Mouse (Mus musculus): ENCODE data around the gene Nhlrc4. TPM values are rescaled to one million over a fixed set of nuclear protein-coding genes. Genes with fewer than 3 reads are reported as not detected.

The Nhlrc4 gene
- polyA plus RNA-seq, 1 experiment from 2014 or later: not detected

- ATAC-seq (ENCODE audit: insufficient number of reproducible peaks, insufficient read depth, low FRiP score, low read depth): no peak
- no peak overlapping the region for H3K4me2 ChIP-seq (ENCODE audit: low read length)
- peak overlapping the region in 1 of 2 experiments; percentile 34; a peak in 1 of 4 replicates for H3K27ac ChIP-seq (replicated peaks in 1 of 2; ENCODE audit: control insufficient read depth in 1 of 2, insufficient read depth in 1 of 2, low read depth in 2 of 2, low read length in 2 of 2)
- no peaks in the 10 kb centered on the region for H3K27me3 ChIP-seq (ENCODE audit: control insufficient read depth, insufficient read depth, low read length)
- H3K4me1 ChIP-seq (ENCODE audit: control insufficient read depth in 2 of 2, insufficient read depth in 2 of 2, low read length in 2 of 2): peaks cover 9 to 16% of the 10 kb centered on the region in 2 experiments
- H3K9me3 ChIP-seq (ENCODE audit: control insufficient read depth, low read length): no peaks in the 10 kb centered on the region
- 0 out of 2 replicates have a peak overlapping the region, but pooled peaks have one; percentile 8 for H3K9ac ChIP-seq (ENCODE audit: low read length)
- H3K36me3 ChIP-seq (ENCODE audit: control insufficient read depth, insufficient read depth, low read length): peaks cover 20% of the 10 kb centered on the region
- 20% methylated on average over 3 of the region's 3 CpGs for WGBS
- no peak overlapping the region for H3K4me3 ChIP-seq (ENCODE audit: control insufficient read depth in 1 of 2, insufficient read depth in 1 of 2, low read depth in 1 of 2, low read length in 2 of 2)
Measured at GRCm38 (mm10) chr17:25967652-25968051, 22.9 kb upstream of the Nhlrc4 start.

- Histone ChIP-seq H3K9me3 (ENCODE audit: control insufficient read depth, low read length) (no peaks in the 10 kb centered on the region), H3K4me3 (ENCODE audit: control insufficient read depth in 1 of 2, insufficient read depth in 1 of 2, low read depth in 1 of 2, low read length in 2 of 2) (no peak overlapping the region), H3K27me3 (ENCODE audit: control insufficient read depth, insufficient read depth, low read length) (no peaks in the 10 kb centered on the region), H3K27ac (replicated peaks in 1 of 2; ENCODE audit: control insufficient read depth in 1 of 2, insufficient read depth in 1 of 2, low read depth in 2 of 2, low read length in 2 of 2) (no peak overlapping the region), H3K4me2 (ENCODE audit: low read length) (no peak overlapping the region), H3K4me1 (ENCODE audit: control insufficient read depth in 2 of 2, insufficient read depth in 2 of 2, low read length in 2 of 2) (peaks cover 9 to 16% of the 10 kb centered on the region in 2 experiments), H3K36me3 (ENCODE audit: control insufficient read depth, insufficient read depth, low read length) (peaks cover 48% of the 10 kb centered on the region), H3K9ac (ENCODE audit: low read length) (no peak overlapping the region)
- 81% methylated on average over 7 of the region's 7 CpGs for WGBS
- ATAC-seq (ENCODE audit: insufficient number of reproducible peaks, insufficient read depth, low FRiP score, low read depth): no peak
Measured at GRCm38 (mm10) chr17:25964271-25964670, 19.5 kb upstream of the Nhlrc4 start.

DNA sequence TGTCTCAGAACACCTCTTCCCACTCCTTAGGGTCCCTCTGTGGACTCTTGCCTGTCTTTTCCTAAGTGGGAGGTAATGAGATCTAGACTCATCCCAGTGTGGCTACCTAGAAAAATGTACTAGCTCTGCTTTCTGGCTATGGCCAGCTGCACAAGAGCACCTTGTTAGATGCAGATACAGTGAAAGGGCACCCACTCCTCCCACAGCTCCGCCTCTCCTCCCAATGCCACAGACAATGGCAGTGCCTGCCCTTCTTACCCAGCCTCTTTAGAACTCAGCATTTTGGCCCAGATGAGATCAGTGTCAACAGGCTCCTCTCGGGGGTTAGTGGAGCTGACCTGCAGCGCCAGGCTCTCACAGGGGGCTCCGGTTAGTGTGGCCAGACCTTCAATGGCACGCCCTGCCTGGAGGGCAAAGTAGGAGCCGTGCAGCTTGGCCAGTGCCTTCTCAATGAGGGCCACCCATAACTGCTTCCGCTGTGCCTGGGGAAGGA, 17.7 kb upstream of the Nhlrc4 start:
- Histone ChIP-seq H3K9ac (ENCODE audit: low read length) (no peak overlapping the region), H3K27me3 (ENCODE audit: control insufficient read depth, insufficient read depth, low read length) (no peaks in the 10 kb centered on the region), H3K4me1 (ENCODE audit: control insufficient read depth in 2 of 2, insufficient read depth in 2 of 2, low read length in 2 of 2) (peaks cover 2 to 4% of the 10 kb centered on the region in 2 experiments; a peak in 3 of 4 replicates), H3K4me3 (ENCODE audit: control insufficient read depth in 1 of 2, insufficient read depth in 1 of 2, low read depth in 1 of 2, low read length in 2 of 2) (no peak overlapping the region), H3K27ac (replicated peaks in 1 of 2; ENCODE audit: control insufficient read depth in 1 of 2, insufficient read depth in 1 of 2, low read depth in 2 of 2, low read length in 2 of 2) (no peak overlapping the region), H3K4me2 (ENCODE audit: low read length) (no peak overlapping the region), H3K9me3 (ENCODE audit: control insufficient read depth, low read length) (no peaks in the 10 kb centered on the region), H3K36me3 (ENCODE audit: control insufficient read depth, insufficient read depth, low read length) (peaks cover 65% of the 10 kb centered on the region)
- 92% methylated on average over 7 of the region's 7 CpGs for WGBS
- ATAC-seq (ENCODE audit: insufficient number of reproducible peaks, insufficient read depth, low FRiP score, low read depth): no peak

GRCm38 (mm10) chr17:25961566-25961965, 16.8 kb upstream of the Nhlrc4 start:
- Histone ChIP-seq H3K27ac (replicated peaks in 1 of 2; ENCODE audit: control insufficient read depth in 1 of 2, insufficient read depth in 1 of 2, low read depth in 2 of 2, low read length in 2 of 2) (no peak overlapping the region), H3K27me3 (ENCODE audit: control insufficient read depth, insufficient read depth, low read length) (no peaks in the 10 kb centered on the region), H3K4me3 (ENCODE audit: control insufficient read depth in 1 of 2, insufficient read depth in 1 of 2, low read depth in 1 of 2, low read length in 2 of 2) (no peak overlapping the region), H3K4me1 (ENCODE audit: control insufficient read depth in 2 of 2, insufficient read depth in 2 of 2, low read length in 2 of 2) (no peaks in the 10 kb centered on the region), H3K4me2 (ENCODE audit: low read length) (no peak overlapping the region), H3K9ac (ENCODE audit: low read length) (no peak overlapping the region), H3K9me3 (ENCODE audit: control insufficient read depth, low read length) (no peaks in the 10 kb centered on the region), H3K36me3 (ENCODE audit: control insufficient read depth, insufficient read depth, low read length) (peaks cover 67% of the 10 kb centered on the region)
- WGBS: 84% methylated on average over 5 of the region's 5 CpGs
- no peak for ATAC-seq (ENCODE audit: insufficient number of reproducible peaks, insufficient read depth, low FRiP score, low read depth)

- Histone ChIP-seq H3K9ac (ENCODE audit: low read length) (no peak overlapping the region), H3K9me3 (ENCODE audit: control insufficient read depth, low read length) (no peaks in the 10 kb centered on the region), H3K36me3 (ENCODE audit: control insufficient read depth, insufficient read depth, low read length) (peaks cover 67% of the 10 kb centered on the region), H3K4me1 (ENCODE audit: control insufficient read depth in 2 of 2, insufficient read depth in 2 of 2, low read length in 2 of 2) (no peaks in the 10 kb centered on the region), H3K4me2 (ENCODE audit: low read length) (no peak overlapping the region), H3K4me3 (ENCODE audit: control insufficient read depth in 1 of 2, insufficient read depth in 1 of 2, low read depth in 1 of 2, low read length in 2 of 2) (no peak overlapping the region), H3K27me3 (ENCODE audit: control insufficient read depth, insufficient read depth, low read length) (no peaks in the 10 kb centered on the region), H3K27ac (replicated peaks in 1 of 2; ENCODE audit: control insufficient read depth in 1 of 2, insufficient read depth in 1 of 2, low read depth in 2 of 2, low read length in 2 of 2) (no peak overlapping the region)
- 91% methylated on average over 23 of the region's 23 CpGs for WGBS
- peak; percentile 8; the same call in 1 of the 2 replicates for ATAC-seq (ENCODE audit: insufficient number of reproducible peaks, insufficient read depth, low FRiP score, low read depth)
Measured at GRCm38 (mm10) chr17:25959630-25960467, 15.1 kb upstream of the Nhlrc4 start.

DNA sequence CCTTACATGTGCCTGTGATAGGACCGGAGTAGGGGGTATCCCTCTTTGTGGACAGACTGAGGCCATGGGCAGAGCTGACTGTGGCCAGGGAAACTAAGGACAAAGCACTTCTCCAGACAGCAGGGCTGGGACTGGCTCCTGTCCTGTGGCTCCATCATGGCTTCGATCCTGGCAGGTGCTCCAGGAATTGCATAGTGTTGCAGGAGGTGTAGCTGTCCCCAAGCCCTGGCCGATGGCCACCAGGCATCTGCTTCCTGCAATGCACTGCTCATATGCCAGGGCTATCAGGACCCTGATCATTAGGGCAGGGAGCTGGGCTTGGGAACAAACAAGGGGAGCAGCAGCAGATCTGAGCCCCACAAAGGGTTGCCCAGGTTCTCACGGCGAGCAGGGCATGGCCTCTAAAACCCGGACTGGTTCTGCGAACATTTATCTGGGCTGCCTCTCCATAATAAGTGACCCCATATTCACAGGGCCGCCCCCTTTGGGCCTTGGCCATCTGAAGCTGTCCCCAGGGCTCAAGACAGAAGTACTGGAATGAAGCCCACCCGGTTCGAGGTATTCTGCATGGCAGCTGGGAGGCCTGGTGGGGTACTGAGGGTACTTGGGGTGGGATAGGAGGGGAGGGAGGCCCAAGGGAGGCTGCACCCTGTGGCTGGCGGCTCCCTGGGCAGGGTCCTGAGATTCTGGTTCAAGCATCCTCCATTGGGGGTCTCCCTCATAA, 14.2 kb upstream of the Nhlrc4 start:
- no peak overlapping the region for H3K27ac ChIP-seq (replicated peaks in 1 of 2; ENCODE audit: control insufficient read depth in 1 of 2, insufficient read depth in 1 of 2, low read depth in 2 of 2, low read length in 2 of 2)
- ATAC-seq (ENCODE audit: insufficient number of reproducible peaks, insufficient read depth, low FRiP score, low read depth): no peak
- H3K4me2 ChIP-seq (ENCODE audit: low read length): no peak overlapping the region
- peaks cover 63% of the 10 kb centered on the region for H3K36me3 ChIP-seq (ENCODE audit: control insufficient read depth, insufficient read depth, low read length)
- no peak overlapping the region for H3K4me3 ChIP-seq (ENCODE audit: control insufficient read depth in 1 of 2, insufficient read depth in 1 of 2, low read depth in 1 of 2, low read length in 2 of 2)
- H3K4me1 ChIP-seq (ENCODE audit: control insufficient read depth in 2 of 2, insufficient read depth in 2 of 2, low read length in 2 of 2): no peaks in the 10 kb centered on the region
- H3K9ac ChIP-seq (ENCODE audit: low read length): no peak overlapping the region
- peaks cover 1% of the 10 kb centered on the region; the same call in 1 of the 2 replicates for H3K27me3 ChIP-seq (ENCODE audit: control insufficient read depth, insufficient read depth, low read length)
- 91% methylated on average over 11 of the region's 11 CpGs for WGBS
- H3K9me3 ChIP-seq (ENCODE audit: control insufficient read depth, low read length): no peaks in the 10 kb centered on the region

DNA sequence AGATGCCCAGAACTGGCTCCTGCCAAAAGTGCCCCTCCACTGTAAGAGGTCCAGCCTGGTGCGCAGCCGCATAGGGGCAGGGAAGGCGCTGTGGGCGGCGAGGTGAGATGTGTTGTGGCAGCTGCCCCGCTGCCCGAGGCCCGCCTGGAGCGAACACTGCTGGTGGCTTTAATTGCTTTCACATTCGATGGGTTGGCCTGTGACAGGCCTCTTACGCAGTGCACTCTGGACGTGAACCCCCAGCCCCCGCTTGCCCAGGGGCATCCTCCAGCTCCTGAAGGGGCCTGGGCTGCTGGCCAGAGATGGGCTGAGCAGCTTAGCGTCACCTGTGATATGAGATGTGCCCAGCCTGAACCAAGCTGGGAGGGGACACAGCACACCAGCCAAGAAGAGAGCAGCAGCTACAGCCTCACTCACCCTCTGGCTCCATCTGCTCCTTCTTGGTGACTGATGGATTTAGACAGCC, 12.9 kb upstream of the Nhlrc4 start:
- Histone ChIP-seq H3K4me1 (ENCODE audit: control insufficient read depth in 2 of 2, insufficient read depth in 2 of 2, low read length in 2 of 2) (no peaks in the 10 kb centered on the region), H3K4me3 (ENCODE audit: control insufficient read depth in 1 of 2, insufficient read depth in 1 of 2, low read depth in 1 of 2, low read length in 2 of 2) (no peak overlapping the region), H3K36me3 (ENCODE audit: control insufficient read depth, insufficient read depth, low read length) (peaks cover 50% of the 10 kb centered on the region), H3K9ac (ENCODE audit: low read length) (no peak overlapping the region), H3K4me2 (ENCODE audit: low read length) (no peak overlapping the region), H3K27ac (replicated peaks in 1 of 2; ENCODE audit: control insufficient read depth in 1 of 2, insufficient read depth in 1 of 2, low read depth in 2 of 2, low read length in 2 of 2) (no peak overlapping the region), H3K27me3 (ENCODE audit: control insufficient read depth, insufficient read depth, low read length) (peaks cover 14% of the 10 kb centered on the region), H3K9me3 (ENCODE audit: control insufficient read depth, low read length) (no peaks in the 10 kb centered on the region)
- WGBS: 80% methylated on average over 14 of the region's 14 CpGs
- no peak for ATAC-seq (ENCODE audit: insufficient number of reproducible peaks, insufficient read depth, low FRiP score, low read depth)

Data from heart, embryonic 14.5 days (tissue).